Mouse (Mus musculus) T-helper 1 cell (primary cell): ENCODE results near the gene Vegfb.

Experiments
- in situ Hi-C: fragments of 300-600 bp; cut with MboI, MseI; formaldehyde crosslinking; loops from one replicate; pipeline ENCODE4 v1.15.1; 2025; ENCODE audit warnings: high pct_unique_total_duplicates

Gene Vegfb

DNA sequence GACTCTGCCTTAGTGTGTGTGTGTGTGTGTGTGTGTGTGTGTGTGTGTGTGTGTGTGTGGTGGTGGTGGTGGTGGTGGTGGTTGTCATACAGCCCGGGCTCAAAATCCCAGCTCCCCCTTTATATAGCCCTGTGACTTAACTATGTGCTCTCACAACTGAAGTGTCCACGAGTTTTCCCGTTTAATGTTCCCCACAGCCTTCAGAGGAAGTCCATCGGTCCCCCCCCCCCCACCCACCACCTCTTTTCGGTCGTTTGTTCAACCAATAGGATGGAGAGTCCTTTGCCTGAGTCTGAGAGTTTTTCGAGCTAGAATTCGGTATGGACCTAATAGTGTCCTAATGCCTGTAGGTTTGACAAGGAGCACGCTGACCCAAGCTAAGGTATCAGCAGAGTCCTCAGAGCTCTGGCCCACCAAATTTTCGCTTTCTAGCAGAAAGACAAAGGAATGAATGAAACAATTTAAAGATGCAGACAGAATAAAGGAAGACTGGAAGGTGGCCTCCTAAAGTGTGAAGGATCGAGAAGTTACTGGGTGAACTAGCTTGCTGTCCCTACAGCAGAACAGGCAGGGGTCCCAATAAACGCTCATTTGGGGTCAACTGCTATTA lies 13.8 kb downstream of the Vegfb start:
- in situ Hi-C loops = no loop called here

DNA sequence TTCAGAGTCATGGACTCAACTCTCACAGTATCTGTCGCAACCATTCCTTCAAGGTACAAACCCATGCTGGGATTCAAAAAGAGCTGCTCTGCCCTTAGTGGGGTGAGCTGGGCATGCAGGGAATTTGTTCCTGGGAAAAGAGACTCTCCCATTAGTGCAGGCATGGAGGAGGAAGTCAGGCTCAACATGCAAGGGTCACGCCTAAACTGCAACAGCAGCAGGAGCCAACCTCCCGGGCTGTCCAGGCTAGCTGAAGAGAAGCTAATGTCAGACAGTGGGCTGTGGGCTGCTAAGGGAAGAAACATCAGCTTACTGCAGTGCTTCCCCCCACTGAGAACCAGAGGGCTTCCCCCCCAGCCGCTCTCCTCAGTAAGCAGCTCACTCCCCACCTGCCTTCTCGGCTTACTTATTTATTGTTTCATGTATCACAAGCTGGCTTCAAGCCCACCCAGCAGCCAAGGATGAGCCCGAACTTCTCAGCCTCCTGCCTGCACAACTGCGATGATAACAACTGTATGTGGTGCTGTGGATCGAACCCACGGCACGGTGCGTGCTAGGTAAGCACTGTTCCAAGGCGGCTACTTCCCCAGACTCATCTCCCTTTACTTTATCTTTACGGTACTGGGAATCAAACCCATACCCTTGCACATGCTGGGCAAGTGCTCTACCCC lies 15.1 kb downstream of the Vegfb start:
- in situ Hi-C loops = no loop called here

DNA sequence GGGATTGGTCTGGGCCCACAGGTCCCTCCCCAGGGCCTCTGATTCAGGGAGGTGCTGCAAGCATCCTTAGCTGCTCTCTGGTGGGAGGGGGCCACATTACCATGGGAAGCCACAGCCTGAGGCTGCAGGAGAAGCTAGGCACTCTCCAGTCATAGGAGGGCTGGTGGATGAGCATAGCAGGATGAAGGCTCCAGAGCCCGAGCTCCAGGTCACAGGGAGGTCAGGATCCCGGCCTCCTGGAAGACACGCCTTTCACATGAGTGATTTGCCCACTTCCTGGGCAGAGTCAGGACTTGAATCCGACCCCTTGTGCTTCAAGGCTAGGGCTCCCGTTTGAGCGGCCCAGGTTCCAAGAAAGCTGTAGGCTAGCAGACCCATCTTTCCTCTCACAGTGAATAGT lies 15.8 kb downstream of the Vegfb start:
- in situ Hi-C loops = no loop called here

DNA sequence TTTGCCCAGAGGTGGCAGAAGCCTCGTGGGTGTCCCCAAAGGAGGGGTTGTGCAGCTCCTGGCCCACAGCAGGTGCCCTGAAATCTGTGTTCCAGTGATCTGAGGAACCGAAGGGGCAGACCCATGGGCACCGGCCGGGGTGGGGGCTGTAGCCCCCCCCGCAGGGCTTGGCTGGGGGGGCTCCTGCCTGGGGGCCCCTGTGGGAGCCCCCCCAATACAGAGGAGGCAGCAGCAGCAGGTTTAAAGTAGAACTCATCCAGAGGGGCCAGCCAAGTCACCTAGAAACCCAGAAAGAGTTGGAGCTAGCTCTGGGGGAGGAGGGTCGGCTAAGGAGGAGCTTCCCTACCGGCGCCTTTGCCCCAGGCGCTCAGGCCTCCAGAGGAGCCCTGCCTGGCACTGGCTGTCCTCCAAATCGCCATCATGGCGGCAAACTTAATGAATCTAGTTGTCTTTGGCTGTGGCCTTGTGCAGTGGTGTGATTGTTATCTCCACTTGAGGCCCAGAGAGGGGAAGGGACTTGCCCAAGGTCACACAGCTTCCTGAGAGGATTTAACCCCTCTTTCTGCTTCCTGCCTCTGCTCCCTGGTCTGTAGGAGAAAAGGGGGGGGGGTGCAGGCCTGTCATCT lies 16.9 kb downstream of the Vegfb start:
- in situ Hi-C loops = no loop called here

DNA sequence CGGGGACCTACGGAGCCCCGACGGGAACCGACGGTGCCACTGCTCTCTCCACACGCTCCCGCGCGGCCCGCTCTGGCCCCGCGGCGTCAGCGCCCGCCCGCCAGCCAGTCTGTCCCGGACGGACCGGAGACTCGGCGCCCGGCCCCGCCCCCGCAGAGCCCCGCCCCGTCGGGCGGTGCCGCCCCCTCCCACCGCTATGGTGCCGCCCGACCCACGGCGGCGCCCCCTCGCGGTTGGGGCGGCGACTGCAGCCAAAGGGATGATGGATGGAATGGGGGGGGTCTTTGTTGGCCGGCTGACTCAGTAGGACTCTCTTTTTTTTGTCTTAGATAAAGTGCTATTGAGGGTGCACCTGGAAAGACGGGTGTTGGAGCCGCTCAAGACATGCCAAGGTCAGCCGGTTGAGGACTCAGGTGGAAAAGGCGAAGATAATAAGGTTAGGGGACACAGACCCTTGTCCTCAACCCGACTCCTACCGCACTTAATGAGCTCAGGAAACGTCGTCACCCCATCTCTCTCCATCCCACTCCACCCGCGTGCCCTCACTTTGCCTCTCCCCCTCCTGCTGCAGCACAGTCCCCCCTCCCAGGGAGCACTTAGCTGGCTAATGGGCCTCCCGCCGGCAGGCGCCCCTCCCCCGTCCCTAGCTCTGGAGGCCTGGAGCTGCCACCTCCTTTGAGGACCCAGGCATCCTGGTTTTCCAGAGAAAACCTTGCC lies 17.6 kb downstream of the Vegfb start:
- in situ Hi-C loops = no loop called here

DNA sequence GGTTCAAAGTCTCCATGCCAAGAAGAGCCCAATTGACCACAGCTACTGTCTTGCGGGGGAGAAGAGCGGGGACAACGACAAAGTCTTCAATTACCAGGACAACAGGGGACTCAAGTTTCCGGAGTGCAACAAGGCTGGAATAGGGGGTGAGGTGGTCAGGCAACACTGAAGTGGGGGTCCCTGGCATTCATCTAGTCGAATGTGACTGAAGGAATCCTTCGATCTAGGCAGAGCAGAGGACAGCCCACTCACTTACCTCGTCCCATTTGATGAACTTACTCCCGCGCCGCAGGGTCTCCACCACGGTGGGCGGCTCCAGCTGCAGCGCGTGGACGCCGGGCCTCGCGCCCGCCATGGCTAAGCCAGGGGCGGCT lies 18.2 kb downstream of the Vegfb start:
- in situ Hi-C loops = no loop called here

DNA sequence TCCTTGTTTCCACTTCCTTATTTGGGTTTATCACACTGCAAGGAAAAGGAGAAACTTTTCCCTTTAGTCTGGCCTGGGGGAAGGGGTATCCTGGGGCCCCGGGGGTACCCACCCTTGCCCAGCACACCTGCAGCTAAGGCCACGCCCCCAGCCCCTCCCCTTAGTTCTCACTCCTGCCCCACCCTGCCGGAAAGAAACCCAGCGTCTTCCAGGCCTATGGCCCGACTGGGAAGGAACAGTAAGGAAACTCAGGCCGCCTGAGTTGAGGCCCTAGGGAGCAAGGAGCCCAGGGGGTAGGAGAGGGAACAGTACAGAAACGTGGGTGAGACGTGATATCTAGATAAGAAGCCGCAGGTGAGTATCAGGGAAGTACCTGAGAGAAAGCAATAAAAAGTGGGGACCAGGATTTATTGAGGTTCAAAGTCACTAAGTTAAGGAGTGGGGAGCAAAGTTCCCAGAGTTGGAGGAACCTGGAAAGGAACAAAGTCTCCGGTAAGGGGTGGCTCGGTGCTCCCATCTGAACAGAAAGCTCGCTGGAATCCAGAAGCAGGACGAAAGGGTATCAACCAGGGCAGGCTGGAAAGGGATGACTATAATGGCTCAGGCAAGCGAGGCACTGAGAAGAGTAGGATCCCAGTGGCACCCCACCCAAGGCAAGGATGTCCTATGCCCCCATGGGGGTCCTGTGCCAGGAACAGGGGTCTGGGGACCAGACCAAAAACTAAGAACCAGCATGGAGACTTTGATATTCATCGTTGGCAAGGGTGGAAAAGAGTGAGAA lies 18.8 kb downstream of the Vegfb start:
- in situ Hi-C loops = no loop called here

DNA sequence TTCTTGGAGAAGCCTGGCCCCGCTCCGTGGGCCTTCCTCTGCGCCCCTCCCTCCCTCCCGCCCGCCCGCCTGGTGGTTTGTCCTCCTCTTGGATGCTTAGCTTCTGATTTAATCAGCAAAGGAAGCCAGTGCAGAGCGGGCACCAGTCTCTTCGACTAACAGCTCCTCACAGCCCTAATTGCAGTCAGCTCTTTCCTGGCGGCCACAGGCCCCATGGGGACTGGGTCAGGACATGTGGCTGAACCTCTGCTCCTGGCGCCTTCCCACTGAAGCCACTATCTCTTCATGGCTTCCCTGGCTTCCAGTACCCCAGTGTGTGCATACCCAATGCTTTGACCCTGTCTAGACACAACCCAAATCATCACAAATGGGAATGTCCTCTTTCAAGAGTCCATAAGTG lies 31.0 kb downstream of the Vegfb start:
- in situ Hi-C loops = no loop called here

DNA sequence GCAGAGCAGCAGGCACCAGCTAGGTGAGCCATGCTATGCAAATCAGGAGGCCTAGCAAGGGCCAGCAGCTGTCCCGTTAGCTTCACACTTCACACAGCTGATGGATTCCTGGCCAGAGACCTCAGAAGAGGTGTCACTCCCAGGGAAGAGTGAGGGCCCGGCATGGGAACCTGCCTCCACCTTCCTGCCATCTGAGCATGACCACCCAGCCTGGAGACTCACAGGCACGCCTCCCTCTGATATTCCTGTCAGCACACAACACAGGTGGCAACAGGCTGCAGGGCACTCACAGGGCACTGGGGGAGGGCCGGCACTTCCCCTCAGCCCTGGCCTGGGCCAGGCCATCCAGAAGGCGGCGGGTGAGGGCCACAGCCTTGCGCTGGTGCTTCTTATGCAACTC lies 32.0 kb downstream of the Vegfb start:
- in situ Hi-C loops = no loop called here

DNA sequence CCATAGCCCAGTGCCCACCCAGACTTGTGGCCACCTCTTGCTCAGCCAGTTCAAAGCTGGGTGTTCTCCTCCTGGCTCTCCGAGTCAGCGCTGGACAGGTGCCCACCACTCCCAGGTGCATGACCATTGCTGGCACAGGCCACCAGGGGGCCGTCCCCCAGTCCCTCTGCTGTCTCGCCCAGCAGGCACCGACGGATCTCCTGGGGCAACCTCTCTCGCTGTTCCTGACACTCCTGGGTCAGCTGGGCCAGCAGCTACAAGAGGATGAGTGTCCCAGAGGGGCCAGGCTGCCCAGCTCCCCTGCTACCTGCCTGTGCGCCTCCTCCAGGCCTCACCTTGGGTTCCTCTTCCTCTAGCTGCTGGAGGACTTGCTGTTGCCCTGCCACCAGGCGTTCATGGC lies 33.4 kb downstream of the Vegfb start:
- in situ Hi-C loops = no loop called here

DNA sequence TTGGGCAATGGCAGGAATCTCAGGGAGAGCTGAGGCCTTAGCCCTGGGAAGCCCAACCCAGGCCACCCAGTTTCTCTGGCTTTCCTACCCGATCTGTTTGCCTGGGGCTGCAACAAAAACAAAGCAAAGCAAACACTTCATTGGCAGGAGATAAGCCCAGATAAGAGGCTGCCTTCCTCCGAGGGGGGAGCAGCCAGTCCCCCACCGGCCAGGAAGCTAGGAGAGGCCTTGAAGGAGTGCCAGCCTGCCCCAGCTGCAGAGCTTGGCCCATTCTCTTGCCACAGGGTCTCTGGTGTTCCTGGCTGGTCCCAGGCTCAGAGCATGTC lies 34.8 kb downstream of the Vegfb start:
- in situ Hi-C loops = no loop called here

DNA sequence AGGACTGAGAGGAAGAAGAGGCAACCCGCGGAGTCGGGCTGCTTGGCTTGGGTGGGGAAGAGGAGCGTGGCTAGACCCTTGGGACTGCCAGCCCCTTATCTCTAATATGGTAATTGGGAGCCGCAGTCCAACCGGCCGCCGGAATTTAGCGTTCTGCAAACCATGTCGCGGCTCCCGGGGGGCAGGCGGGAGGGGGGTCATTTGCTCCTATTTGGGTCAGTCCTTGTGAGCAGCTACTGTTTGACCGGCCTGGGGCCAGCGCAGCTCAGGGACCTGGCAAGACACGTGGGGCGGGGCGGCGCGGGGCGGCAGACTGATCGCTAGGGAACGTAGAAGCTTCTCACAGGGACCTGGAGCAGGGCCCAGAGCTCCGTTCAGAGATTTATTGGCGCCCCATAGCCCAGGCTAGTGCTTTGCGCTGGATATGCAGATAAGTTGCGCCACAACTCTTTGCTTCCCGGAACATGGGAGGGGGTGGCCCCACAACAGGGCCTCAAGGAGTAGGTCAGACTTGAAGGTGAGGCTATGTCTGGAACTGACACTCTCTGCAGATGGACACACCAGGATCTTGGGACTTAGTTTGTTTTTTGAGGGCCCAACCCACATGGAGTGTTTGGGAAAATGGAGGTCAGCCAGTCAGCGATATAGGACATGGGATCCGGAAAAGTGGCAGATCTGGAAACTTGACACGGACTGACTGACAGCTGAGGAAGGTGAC lies 35.3 kb downstream of the Vegfb start:
- in situ Hi-C loops = no loop called here

DNA sequence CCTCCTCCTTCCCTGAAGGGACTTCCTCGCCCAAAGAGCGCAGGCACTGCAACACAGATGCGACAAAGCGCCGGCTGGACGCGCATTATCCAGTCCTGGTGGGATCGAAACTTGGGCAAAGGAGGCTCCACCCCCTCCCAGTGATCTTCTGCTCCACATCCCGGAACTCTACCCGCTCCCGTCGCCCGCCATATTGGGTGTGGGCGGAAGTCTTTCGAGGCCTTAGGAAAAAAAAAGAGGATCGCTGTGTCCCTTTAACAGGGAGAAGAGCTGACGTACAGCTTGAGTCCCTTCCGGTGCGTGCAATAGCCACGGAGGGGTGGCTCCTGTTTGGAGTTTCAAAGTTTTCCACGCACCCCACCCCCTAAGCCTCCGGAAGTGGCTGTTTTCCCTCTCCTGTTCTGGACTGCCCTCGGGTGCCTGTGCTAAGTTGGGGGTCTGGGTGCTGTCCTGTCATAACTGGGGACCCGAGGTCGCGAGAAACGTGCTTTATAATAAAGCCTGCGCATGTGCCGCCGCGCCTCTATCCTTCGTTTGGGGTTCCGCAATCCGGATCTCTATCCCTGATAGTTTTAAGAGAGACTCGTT lies 36.0 kb downstream of the Vegfb start:
- in situ Hi-C loops = no loop called here

DNA sequence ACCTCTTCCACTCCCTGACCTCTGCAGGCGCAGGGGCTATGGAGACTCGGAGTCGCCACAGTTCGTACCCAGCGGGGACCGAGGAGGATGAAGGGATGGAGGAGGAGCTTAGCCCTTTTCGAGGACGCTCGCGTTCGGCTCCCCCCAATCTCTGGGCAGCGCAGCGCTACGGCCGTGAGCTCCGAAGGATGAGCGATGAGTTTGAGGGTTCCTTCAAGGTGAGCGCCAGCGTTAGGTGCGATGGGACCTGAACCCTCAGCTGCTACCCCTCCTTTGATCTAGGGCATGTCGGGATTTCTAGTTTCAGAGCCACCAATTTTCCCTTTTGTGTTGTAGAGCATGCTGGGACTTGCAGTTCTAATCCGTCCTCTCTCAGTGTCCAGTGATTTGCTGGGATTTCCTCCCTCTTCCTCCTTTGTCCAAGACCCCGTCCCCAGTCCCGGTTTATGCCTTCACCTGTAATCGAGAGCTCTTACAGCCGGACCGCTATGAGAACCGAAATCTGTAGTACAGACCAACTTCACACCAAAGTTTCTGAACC lies 36.8 kb downstream of the Vegfb start:
- in situ Hi-C loops = no loop called here

DNA sequence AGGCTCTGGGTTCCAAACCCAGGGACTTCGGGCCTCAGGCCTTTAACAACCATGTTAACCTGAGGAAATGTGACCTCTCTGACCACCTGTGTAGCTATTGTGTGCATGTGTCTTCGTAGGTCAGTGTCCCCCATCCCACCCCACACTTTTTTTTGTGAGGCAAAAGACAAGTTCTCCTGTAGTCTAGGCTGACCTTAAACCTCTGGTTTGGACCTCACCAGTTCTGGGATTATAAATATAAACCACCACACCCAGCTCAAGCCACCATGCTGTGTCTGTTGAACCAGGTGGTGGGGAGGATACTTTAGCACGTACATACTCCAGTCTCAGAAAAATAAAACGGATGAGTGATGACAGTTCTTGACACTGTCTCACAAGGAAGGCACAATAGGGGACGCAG lies 37.5 kb downstream of the Vegfb start:
- in situ Hi-C loops = no loop called here

DNA sequence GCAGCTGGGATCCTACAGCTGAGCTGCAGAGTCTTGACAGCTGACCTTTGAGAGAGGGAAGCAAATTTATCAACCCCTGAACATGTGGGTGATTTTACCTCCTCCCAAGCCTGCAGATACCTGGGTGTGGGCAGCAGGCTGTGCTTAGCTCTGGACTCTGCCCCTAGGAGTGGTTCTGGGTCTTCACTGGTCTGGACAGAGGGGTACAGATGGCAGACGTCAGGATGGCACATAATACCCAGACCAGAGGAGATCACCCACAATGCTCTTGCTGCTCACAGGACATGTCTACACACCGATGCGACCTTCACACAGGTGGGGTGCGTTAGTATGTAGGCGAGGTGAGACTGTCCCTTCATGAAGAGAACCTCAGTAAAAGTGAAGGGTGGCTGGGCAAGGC lies 37.9 kb downstream of the Vegfb start:
- in situ Hi-C loops = no loop called here

DNA sequence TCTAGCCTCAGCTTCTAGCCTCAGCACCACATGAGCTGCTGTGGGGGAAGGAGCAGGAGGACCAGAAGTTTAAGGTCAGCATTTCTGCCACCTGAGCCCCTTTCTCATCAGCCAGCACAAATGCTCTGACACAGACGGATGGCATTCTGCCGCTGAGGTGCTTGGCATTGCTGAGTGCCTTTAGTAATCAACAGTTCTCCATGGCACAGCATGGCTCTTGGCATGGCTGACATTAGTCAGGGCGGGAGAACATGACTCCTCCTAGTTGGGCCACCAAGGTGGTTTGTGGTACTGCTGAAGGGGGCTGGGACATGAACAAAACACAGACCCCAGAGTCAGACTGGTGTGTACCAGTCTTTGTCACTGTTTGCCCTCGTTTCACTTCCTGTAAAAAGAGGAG lies 39.3 kb downstream of the Vegfb start:
- in situ Hi-C loops = no loop called here

DNA sequence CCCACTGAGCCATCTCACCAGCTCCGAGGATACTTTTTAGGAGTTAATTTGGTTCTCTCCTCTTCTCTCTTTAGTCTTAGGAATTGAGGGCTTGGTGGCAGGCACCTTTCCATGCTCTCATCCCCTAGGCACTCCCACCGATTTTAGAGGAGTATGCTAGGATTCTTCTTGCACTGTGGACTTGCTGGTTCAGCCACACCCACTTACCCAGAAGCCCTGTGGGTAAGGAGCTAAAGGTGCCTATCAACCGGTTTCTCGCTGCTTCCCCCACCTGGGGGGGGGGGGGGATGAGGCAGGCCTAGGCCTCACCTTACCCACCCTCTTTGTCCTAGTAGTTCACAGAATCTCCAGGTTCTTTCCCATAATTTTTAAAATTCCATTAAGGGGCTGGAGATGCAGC lies 39.7 kb downstream of the Vegfb start:
- in situ Hi-C loops = no loop called here

DNA sequence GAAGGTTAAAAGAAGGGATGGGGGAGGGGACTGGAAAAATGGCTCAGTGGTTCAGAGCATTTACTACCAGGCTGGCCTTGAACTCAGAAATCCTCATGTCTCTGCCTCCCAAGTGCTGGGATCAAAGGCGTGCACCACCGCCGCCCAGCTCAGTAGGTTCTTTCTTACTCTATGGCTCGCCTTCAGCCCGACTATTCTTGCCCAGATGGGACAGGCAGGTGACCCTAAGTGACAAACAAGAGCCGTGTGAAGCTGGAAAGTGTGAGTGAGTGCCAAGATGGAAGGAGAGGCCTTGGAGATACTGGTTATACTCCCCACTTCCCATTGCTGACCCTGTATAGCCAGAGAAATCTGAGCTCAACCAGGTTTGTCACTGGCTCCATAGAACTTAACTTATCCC lies 43.7 kb downstream of the Vegfb start:
- in situ Hi-C loops = no loop called here

DNA sequence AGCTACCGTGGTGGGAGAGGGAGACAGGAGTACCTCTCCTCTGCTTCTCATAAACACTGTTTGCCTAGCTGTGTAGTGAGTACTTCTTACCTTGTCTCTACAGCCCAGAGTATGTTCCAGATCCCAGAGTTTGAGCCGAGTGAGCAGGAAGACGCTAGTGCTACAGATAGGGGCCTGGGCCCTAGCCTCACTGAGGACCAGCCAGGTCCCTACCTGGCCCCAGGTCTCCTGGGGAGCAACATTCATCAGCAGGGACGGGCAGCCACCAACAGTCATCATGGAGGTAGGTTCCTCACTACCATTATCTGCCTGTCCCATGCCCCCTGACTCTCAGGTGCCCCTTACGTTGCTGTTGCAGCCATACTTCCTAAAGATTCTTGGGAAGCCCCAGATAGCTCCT lies 44.7 kb downstream of the Vegfb start:
- in situ Hi-C loops = no loop called here

DNA sequence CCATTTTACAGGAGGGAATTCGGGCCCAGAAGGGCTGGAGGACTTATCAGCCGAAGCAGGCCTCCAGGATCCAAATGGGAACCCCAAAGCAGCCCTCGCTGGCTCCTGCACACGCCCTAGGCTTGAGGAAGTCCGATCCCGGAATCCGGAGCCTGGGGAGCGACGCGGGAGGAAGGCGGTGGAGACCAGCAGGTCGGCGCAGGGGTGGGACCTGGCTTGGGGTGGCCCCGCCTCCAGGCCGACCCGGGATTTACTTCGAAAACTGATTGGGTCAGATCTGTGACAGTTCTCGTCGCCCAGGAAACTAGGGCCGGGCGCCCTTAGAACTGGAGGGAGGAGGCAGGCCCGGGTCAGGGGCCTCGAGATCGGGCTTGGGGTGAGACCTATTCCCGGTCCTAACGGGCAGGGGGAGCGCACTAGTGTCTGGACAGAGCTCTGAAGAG lies 45.2 kb downstream of the Vegfb start, which contains the start of gene Gpr137:
TSS of gene Gpr137 (minus strand) at position 232 of the 443 bp plus-strand sequence.
- in situ Hi-C loops = no loop called here
